Mouse (Mus musculus): ENCODE data around the gene Rps2. TPM values are rescaled to one million over a fixed set of nuclear protein-coding genes. Genes with fewer than 3 reads are reported as not detected.

The Rps2 gene
- polyA plus RNA-seq, 1 experiment from 2014 or later = 1,827 TPM

GRCm38 (mm10) chr17:24765016-24765905 is 47.3 kb downstream of the Rps2 start:
- ATAC-seq (ENCODE audit: low FRiP score, low TSS enrichment) = peak; percentile 44
- no peak overlapping the region; the same call in 1 of the 2 replicates for H3K9ac ChIP-seq (ENCODE audit: low read depth, low read length)
- peak overlapping the region; percentile 15 for H3K4me2 ChIP-seq (replicated peaks; ENCODE audit: low read depth, low read length)
- peaks cover 58% of the 10 kb centered on the region for H3K4me1 ChIP-seq (ENCODE audit: control insufficient read depth, insufficient read depth, low read length)
- no peak overlapping the region for H3K4me3 ChIP-seq (ENCODE audit: low read length)
- WGBS = 30% methylated on average over 22 of the region's 22 CpGs
- H3K36me3 ChIP-seq (ENCODE audit: control insufficient read depth, insufficient read depth, low read length) = no peaks in the 10 kb centered on the region
- no peaks in the 10 kb centered on the region for H3K27me3 ChIP-seq (ENCODE audit: control insufficient read depth, insufficient read depth, low read length)
- H3K27ac ChIP-seq (ENCODE audit: low read depth, low read length) = peak overlapping the region; percentile 77
- H3K9me3 ChIP-seq (ENCODE audit: control insufficient read depth, low read length) = no peaks in the 10 kb centered on the region

- peak; percentile 80 for ATAC-seq (ENCODE audit: low FRiP score, low TSS enrichment)
- Histone ChIP-seq H3K9ac (ENCODE audit: low read depth, low read length) (no peak overlapping the region), H3K4me2 (replicated peaks; ENCODE audit: low read depth, low read length) (0 out of 2 replicates have a peak overlapping the region, but pooled peaks have one; percentile 17), H3K9me3 (ENCODE audit: control insufficient read depth, low read length) (no peaks in the 10 kb centered on the region), H3K4me3 (ENCODE audit: low read length) (no peak overlapping the region), H3K27me3 (ENCODE audit: control insufficient read depth, insufficient read depth, low read length) (no peaks in the 10 kb centered on the region), H3K4me1 (ENCODE audit: control insufficient read depth, insufficient read depth, low read length) (peaks cover 58% of the 10 kb centered on the region), H3K27ac (ENCODE audit: low read depth, low read length) (peak overlapping the region; percentile 77), H3K36me3 (ENCODE audit: control insufficient read depth, insufficient read depth, low read length) (no peaks in the 10 kb centered on the region)
- 5% methylated on average over 12 of the region's 12 CpGs for WGBS
These were observed 48.5 kb downstream of the Rps2 start for GRCm38 (mm10) chr17:24766266-24766875.

GRCm38 (mm10) chr17:24769146-24769545 is 51.2 kb downstream of the Rps2 start:
- Histone ChIP-seq H3K4me3 (ENCODE audit: low read length) (no peak overlapping the region), H3K9me3 (ENCODE audit: control insufficient read depth, low read length) (no peaks in the 10 kb centered on the region), H3K36me3 (ENCODE audit: control insufficient read depth, insufficient read depth, low read length) (no peaks in the 10 kb centered on the region), H3K4me2 (replicated peaks; ENCODE audit: low read depth, low read length) (no peak overlapping the region), H3K27me3 (ENCODE audit: control insufficient read depth, insufficient read depth, low read length) (no peaks in the 10 kb centered on the region; the same call in 1 of the 2 replicates), H3K4me1 (ENCODE audit: control insufficient read depth, insufficient read depth, low read length) (peaks cover 46% of the 10 kb centered on the region), H3K9ac (ENCODE audit: low read depth, low read length) (no peak overlapping the region), H3K27ac (ENCODE audit: low read depth, low read length) (no peak overlapping the region)
- 42% methylated on average over 3 of the region's 3 CpGs for WGBS
- ATAC-seq (ENCODE audit: low FRiP score, low TSS enrichment) = no peak

Other genes with a start within 250 kb of the Rps2 start
- 21.6 and 23.2 TPM in 2 replicates for gene E4f1, start 247.8 kb upstream of the Rps2 start, polyA plus RNA-seq (2014; fragmentation: Nextera tagmentation; extraction: Ambion mirVana)
- 54.1 and 65.0 TPM in 2 replicates for gene Pgp, start 247.7 kb upstream of the Rps2 start, polyA plus RNA-seq (2014; fragmentation: Nextera tagmentation; extraction: Ambion mirVana)
- 0.71 and 1.6 TPM in 2 replicates for gene Bricd5, start 244.2 kb upstream of the Rps2 start, polyA plus RNA-seq (2014; fragmentation: Nextera tagmentation; extraction: Ambion mirVana)
- 36.4 and 36.9 TPM in 2 replicates for gene Mlst8, start 239.0 kb upstream of the Rps2 start, polyA plus RNA-seq (2014; fragmentation: Nextera tagmentation; extraction: Ambion mirVana)
- gene Caskin1, start 229.5 kb upstream of the Rps2 start, polyA plus RNA-seq (2014; fragmentation: Nextera tagmentation; extraction: Ambion mirVana) = 1.6 and 1.8 TPM in 2 replicates
- gene Traf7, start 190.2 kb upstream of the Rps2 start, polyA plus RNA-seq (2014; fragmentation: Nextera tagmentation; extraction: Ambion mirVana) = 69.0 and 88.5 TPM in 2 replicates
- 2.7 and 2.8 TPM in 2 replicates for gene Rab26, start 183.9 kb upstream of the Rps2 start, polyA plus RNA-seq (2014; fragmentation: Nextera tagmentation; extraction: Ambion mirVana)
- 16.7 and 31.6 TPM in 2 replicates for gene Pkd1, start 168.3 kb upstream of the Rps2 start, polyA plus RNA-seq (2014; fragmentation: Nextera tagmentation; extraction: Ambion mirVana)
- 48.3 and 55.4 TPM in 2 replicates for gene Tsc2, start 85.5 kb upstream of the Rps2 start, polyA plus RNA-seq (2014; fragmentation: Nextera tagmentation; extraction: Ambion mirVana)
- gene Nthl1, start 85.4 kb upstream of the Rps2 start, polyA plus RNA-seq (2014; fragmentation: Nextera tagmentation; extraction: Ambion mirVana) = 14.2 and 17.0 TPM in 2 replicates
- gene Slc9a3r2, start 67.8 kb upstream of the Rps2 start, polyA plus RNA-seq (2014; fragmentation: Nextera tagmentation; extraction: Ambion mirVana) = 86.1 and 95.5 TPM in 2 replicates
- gene Npw, start 59.7 kb upstream of the Rps2 start, polyA plus RNA-seq (2014; fragmentation: Nextera tagmentation; extraction: Ambion mirVana) = 0.66 TPM in 1 of 2 replicates, not detected in the other
- 25.3 and 34.4 TPM in 2 replicates for gene Zfp598, start 48.4 kb upstream of the Rps2 start, polyA plus RNA-seq (2014; fragmentation: Nextera tagmentation; extraction: Ambion mirVana)
- gene Syngr3, start 28.2 kb upstream of the Rps2 start, polyA plus RNA-seq (2014; fragmentation: Nextera tagmentation; extraction: Ambion mirVana) = 1.0 and 1.2 TPM in 2 replicates
- gene Gfer, start 22.0 kb upstream of the Rps2 start, polyA plus RNA-seq (2014; fragmentation: Nextera tagmentation; extraction: Ambion mirVana) = 48.1 and 54.4 TPM in 2 replicates
- 3.1 and 3.5 TPM in 2 replicates for gene Noxo1, start 21.9 kb upstream of the Rps2 start, polyA plus RNA-seq (2014; fragmentation: Nextera tagmentation; extraction: Ambion mirVana)
- 64.8 and 105 TPM in 2 replicates for gene Tbl3, start 10.5 kb upstream of the Rps2 start, polyA plus RNA-seq (2014; fragmentation: Nextera tagmentation; extraction: Ambion mirVana)
- gene Rnf151, start 53 bp upstream of the Rps2 start, polyA plus RNA-seq (2014; fragmentation: Nextera tagmentation; extraction: Ambion mirVana) = 0.62 TPM in 1 of 2 replicates, not detected in the other
- 225 and 229 TPM in 2 replicates for gene Ndufb10, start 6.4 kb downstream of the Rps2 start, polyA plus RNA-seq (2014; fragmentation: Nextera tagmentation; extraction: Ambion mirVana)
- not detected in 2 replicates for gene Rpl3l, start 9.7 kb downstream of the Rps2 start, polyA plus RNA-seq (2014; fragmentation: Nextera tagmentation; extraction: Ambion mirVana)
- 35.2 and 39.0 TPM in 2 replicates for gene Msrb1, start 18.5 kb downstream of the Rps2 start, polyA plus RNA-seq (2014; fragmentation: Nextera tagmentation; extraction: Ambion mirVana)
- 32.7 and 35.9 TPM in 2 replicates for gene Hs3st6, start 34.9 kb downstream of the Rps2 start, polyA plus RNA-seq (2014; fragmentation: Nextera tagmentation; extraction: Ambion mirVana)
- 0.19 TPM in 1 of 2 replicates, not detected in the other for gene Meiob, start 86.2 kb downstream of the Rps2 start, polyA plus RNA-seq (2014; fragmentation: Nextera tagmentation; extraction: Ambion mirVana)
- 46.6 and 55.4 TPM in 2 replicates for gene Hagh, start 122.0 kb downstream of the Rps2 start, polyA plus RNA-seq (2014; fragmentation: Nextera tagmentation; extraction: Ambion mirVana)
- 30.4 and 34.1 TPM in 2 replicates for gene Fahd1, start 132.2 kb downstream of the Rps2 start, polyA plus RNA-seq (2014; fragmentation: Nextera tagmentation; extraction: Ambion mirVana)
- gene Igfals, start 147.9 kb downstream of the Rps2 start, polyA plus RNA-seq (2014; fragmentation: Nextera tagmentation; extraction: Ambion mirVana) = 0.49 and 1.0 TPM in 2 replicates
- 57.1 and 61.8 TPM in 2 replicates for gene Nubp2, start 168.2 kb downstream of the Rps2 start, polyA plus RNA-seq (2014; fragmentation: Nextera tagmentation; extraction: Ambion mirVana)
- gene Spsb3, start 168.5 kb downstream of the Rps2 start, polyA plus RNA-seq (2014; fragmentation: Nextera tagmentation; extraction: Ambion mirVana) = 32.1 and 36.8 TPM in 2 replicates
- gene Eme2, start 177.0 kb downstream of the Rps2 start, polyA plus RNA-seq (2014; fragmentation: Nextera tagmentation; extraction: Ambion mirVana) = 18.2 and 25.2 TPM in 2 replicates
- 102 and 111 TPM in 2 replicates for gene Mrps34, start 177.0 kb downstream of the Rps2 start, polyA plus RNA-seq (2014; fragmentation: Nextera tagmentation; extraction: Ambion mirVana)
- 84.6 and 99.5 TPM in 2 replicates for gene Nme3, start 178.4 kb downstream of the Rps2 start, polyA plus RNA-seq (2014; fragmentation: Nextera tagmentation; extraction: Ambion mirVana)
- gene Mapk8ip3, start 218.9 kb downstream of the Rps2 start, polyA plus RNA-seq (2014; fragmentation: Nextera tagmentation; extraction: Ambion mirVana) = 23.9 and 31.8 TPM in 2 replicates
- 131 and 155 TPM in 2 replicates for gene Jpt2, start 242.6 kb downstream of the Rps2 start, polyA plus RNA-seq (2014; fragmentation: Nextera tagmentation; extraction: Ambion mirVana)

Data from kidney, embryonic 14.5 days (tissue).